Mouse (Mus musculus) bone marrow, adult 2 months (tissue): ENCODE measurements around the gene Zfp74.

ENCODE experiments used
- CTCF ChIP-seq: fragments of 200-500 bp; IDR thresholded peaks from 2 replicates; pipeline ENCODE4 v1.5.1; 2011; ENCODE audit warnings: low read length, control low read depth; ENCODE audit not compliant: control insufficient read depth, insufficient read depth
- POLR2A ChIP-seq: fragments of 200-500 bp; IDR thresholded peaks from 2 replicates; pipeline ENCODE4 v1.6.1; 2011; ENCODE audit warnings: low read depth, mild to moderate bottlenecking, control low read depth, low read length, borderline replicate concordance; ENCODE audit not compliant: control insufficient read depth

DNA sequence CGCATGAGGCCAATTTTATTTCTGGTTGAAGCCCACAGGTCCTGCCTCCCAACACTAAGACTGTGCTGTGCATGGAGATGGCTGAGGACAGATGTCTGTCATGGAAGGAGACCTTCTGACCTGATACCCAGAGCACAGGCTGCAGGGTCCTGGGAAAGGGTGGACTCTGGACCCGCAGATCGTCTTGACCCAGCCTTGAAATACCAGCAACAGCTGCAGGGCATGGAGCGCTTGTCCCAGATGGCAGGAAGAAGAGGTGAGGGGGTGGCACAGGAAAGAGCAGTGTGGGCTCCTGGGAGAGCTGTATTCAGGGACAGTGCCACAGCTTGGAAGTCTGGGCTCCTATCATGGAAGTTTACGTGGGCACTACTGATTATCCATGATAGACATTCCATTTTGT, 33.7 kb upstream of the Zfp74 start:
- no peak for TF ChIP-seq CTCF
- TF ChIP-seq POLR2A = no peak
